Mouse (Mus musculus) heart, adult 9 months (tissue): ENCODE measurements at regions not wholly inside any gene's neighbourhood (a gene's known extent, or its start where the extent isn't known, plus 50 kb on each side); places are given as distances from the start of the nearest gene placed in this dataset.
A peak's percentile ranks its signal among the peaks of the same experiment; 100 is the strongest.
"Not testable (repeated sequence)": the region's sequence is repeated elsewhere in the genome, so short reads cannot be mapped to it uniquely, and the experiment has no call there.

Source experiments
- DNase-seq, 2 experiments: peaks; one replicate each; pipeline ENCODE4 v3.0.0; 2022; ENCODE audit warnings: low spot score in 2 of 2

DNA sequence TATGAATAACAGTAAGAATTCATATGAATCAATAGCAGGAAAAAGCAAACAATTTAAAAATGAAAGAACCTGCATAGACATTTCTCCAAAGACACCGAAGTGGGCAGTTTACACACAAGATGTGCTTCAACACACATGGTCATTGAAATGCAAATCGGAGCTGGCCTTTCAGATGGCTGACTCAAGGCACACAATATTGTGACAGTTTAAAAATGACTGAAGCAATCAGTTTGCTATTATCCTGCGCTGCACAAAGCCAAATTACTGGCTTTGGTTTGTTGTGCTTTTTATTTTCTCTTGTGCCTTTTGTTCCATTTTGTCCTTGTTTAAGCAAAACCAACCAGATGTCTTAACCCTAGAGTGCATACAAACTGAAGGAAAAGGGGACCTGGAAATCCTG lies 449.4 kb downstream of the Cbln4 start:
- DNase-seq = no peak

DNA sequence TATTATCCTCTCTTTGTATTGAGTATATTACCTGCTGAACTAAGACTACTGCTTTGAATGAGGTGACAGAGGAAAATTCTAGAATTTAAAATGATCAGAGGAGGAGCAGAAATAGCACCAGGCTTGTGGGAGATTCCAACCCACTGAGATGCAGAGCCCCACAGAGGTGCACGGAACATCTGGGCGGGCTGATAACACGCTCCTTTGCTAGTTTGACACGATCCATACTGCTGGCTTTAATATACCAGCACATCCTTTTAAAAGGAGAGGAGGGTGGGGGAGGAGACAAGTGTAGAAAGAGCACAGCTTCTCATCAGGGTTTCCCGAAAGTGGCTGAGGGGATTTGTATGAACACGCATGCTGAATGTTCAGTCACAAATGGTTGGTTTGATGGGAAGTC lies 451.0 kb downstream of the Cbln4 start:
- DNase-seq = no peak

DNA sequence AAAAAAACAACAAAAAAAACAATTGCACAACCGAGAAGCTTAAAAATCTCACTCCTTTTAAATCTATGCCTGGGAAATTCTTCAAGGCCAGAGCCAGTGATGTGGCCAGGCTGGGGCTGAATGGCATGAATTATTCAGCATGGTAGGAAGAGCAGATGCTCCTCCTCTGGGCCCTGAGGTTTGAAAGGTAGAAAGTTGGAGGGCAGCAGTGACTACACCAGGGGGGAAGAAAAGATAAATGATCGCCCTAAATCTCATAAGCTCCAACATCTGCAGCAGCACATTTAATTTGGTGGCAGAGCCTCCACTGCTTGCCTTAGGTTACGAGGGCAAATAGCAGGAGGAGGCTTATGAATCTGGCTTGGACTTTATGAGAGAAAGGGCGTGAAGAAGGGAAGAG lies 455.1 kb downstream of the Cbln4 start:
- no peak for DNase-seq

DNA sequence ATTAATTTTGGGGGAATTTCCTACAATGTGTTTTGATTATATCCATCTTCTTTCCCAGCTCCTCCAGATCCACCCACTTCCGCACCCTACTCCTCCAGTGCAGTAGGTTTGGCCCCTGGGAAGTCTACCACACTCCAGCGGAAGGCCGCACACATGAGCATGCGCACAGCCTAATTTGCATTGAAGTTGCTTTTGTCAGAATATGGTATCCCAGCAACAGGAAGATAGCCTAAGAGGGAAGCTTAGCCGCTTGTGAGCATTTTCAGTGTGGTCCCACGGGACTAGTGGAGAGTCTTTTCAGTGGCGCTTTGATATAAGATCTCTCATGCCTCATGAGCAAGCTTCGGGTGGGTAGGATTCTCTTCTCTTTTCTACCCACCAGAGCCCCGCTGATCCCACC lies 455.6 kb downstream of the Cbln4 start:
- peak; percentile 10 to 40 for DNase-seq

DNA sequence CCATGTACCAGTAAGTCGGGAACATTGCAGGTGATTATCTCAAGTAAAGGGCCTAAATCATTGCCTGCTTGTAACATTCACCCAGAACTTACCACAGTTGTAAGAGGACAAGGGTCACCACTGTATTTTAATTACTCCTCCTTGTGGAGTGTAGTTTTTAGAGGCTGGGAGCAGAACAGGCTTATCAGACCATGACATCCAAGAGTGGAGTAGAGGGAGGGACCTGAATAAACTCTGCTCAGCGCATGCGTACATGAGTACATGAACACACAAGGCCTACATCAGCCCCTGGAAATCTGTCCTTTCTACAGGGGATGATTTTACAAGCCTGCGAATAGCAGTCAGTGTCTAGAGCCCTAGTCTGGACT lies 456.4 kb downstream of the Cbln4 start:
- DNase-seq = no peak

DNA sequence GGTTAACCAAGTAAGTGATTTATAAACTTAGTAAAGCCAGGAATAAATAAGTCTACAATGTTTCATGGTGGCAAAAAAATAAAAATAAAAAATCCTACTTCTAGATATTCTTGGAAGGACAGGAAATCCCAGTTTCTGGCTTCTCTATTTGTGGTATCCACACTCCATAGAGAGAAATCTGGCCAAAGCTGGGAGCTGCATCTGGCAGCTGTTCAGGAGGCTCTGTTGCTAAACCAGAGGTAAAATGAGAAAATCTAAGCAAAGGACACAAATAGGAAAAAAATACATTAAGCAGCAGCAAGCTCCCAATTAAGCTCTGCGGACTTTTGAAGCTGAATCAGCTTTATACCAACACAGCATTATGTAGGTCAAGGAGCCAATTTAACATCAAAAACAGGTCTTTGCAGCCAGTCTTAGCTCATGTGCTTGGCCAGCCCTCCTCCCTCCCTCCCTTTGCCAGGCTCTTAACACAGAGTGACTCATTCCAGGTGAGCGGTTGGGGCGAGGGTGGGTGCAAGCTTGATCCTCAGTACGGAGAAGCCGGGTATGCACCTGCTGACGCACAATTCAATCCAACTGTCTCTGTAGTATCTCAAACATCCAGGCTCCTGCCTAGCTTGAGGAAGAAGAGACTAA lies 456.9 kb downstream of the Cbln4 start:
- no peak for DNase-seq

DNA sequence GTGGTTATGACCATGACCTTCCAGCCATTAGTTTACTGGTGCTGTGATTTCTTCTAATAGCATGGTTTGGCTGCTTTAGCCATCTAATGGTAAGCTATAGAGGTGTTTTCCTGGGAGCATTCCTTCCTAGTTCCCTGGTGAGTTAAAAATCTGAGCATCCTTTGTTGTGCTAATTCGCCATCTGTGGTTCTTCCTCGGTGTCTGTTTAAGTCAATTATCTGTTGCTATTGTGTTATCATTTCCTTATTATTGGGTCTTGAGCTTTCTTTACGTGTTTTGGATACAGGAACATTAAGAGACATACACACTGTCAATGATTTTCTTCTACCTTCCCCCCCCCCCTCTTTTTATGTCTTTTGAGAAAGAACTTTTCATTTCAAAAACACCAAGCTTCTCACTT lies 468.9 kb downstream of the Cbln4 start:
- no peak for DNase-seq

DNA sequence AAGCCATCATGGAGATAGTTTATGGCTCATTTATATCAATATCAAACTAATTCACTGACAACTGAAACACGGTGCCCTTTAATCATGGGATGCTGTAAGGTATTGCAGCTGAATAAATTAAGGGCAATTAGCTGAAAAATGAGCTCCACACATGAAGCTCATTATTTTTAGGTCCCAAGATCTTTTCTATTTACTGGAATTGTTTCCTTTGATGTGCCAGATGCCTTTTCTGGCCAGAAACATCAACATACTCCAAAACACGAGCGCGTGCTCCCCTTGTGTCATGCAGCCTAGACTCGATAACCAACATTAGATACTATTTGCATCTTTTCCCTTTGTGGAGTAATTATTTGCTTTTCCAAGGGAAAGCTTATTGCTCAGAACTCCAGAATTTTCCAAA lies 480.6 kb downstream of the Cbln4 start:
- DNase-seq = no peak

DNA sequence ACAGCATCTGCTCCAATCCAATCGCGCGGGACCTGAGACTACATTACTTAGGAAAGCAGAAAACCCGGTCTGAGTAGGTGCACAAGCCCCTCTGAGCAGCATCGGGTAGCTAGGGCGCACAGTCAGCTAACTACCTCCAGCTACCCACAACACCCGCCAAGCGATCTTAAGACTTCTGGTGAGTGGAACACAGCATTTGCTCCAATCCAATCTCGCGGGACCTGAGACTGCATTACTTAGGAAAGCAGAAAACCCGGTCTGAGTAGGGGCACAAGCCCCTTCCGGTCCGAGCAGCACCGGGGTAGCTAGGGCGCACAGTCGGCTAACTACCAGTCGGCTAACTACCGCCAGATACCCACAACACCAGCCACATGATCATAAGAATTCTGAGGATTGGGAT lies 500.5 kb downstream of the Cbln4 start:
- DNase-seq = not testable (repeated sequence)

DNA sequence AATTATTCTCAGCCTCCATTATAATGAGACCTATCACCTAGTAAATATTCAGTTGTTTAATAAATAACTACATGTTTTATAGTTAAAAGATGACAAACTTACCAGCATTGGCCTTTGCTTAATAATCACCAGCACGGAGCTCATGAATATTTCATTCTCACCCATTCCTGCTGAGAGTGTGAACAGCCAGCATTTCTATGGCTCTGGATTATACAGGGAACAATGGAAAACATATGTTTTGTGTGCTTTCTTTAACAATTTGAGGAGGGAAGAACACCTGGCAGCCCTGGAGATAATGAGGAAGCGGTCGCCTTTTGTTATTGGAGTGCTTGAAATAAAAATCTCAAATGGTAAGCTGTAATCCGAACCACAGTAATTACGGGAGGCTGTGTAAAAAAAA lies 528.4 kb downstream of the Cbln4 start:
- no peak for DNase-seq

DNA sequence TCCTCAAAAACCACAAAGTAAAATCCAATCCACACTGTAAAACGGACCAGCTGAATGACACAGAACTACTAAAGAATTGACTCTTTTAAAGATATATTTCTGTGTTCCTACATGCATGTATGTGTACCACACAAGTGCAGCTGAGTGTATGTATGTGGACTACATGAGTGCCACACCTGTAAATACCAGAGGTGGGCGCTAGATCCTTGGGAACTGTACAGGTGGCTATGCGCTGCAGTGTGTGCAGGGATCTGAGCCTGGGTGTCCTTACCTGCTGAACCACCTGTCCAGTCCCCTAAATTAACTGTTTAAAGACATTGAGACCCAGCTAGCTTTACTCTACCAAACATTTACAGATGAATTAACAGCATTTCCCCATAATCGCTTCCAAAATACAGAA lies 546.6 kb downstream of the Cbln4 start:
- no peak for DNase-seq

DNA sequence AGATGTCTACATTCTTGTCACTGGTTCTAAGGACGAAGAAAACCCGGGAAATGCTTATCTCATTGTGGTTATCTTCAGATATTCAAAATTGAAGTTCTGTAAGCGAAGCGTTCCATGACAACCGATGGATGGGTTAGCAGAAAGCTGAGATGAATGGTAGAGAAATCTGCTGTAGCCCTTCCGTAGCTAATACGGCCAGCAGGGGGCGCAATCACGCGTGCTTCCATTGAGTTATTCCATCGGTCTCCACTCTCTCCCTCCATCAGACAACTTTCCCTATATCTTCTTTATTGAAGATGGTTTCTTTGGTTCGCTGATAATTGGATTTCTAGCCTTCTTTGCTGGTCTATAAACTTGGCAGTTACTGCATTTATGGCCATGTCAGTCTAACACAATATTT lies 549.5 kb downstream of the Cbln4 start:
- DNase-seq = no peak

DNA sequence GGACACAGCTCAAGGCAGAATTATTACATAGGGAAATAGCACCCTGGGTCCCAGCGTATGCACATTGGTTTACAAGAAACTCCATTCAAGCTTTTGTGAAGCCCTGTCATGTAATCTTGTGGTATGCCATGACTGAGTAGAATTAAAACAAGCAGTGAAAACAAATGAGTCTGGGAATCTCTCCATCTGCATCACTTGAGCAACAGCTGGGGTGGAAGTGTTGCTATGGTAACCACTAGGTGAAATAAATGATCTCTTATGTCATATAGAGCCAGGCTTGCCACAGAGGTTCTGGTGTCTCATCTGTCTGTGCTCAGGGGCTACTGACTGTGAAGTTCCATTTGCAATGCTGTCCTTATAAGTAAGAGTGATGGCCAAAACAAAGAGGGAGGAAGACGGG lies 556.0 kb downstream of the Cbln4 start:
- no peak for DNase-seq

DNA sequence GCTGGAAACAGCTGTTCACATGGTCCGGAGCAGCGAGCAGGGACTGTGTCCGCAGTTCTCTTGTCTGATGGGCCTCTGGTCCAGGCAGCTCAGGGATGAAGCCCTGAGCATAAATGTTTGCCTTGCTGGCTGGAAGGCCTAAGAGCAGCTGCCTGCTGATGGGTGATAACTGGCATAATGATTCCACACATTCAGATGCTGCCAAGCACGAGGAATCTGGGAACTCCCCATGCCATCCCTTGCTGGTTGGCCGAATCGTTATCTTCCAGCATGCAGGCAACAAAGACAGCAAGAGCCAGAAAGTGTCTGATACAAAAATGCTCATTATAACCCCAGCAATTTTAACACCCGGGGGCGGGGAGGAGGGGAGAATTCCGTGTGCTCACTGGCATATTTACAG lies 590.0 kb downstream of the Cbln4 start:
- DNase-seq = no peak

DNA sequence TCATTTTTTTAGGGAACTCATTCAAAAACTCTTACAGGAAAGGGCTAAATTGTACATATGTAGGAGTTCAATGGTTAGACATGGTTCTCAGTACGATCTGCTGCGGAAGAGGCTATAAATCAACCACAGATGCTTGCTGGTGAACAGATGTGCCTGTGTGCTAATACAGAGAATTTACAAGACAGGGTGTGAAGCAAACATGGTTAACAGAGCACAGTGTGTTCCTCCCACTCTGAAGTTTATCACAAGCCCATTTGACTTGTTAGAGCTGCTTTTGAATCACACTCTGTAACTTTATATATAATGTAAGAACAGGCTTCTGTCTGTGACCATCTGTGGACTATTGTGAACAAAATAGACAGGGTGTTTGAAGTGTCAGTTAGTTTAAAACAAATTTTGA lies 637.2 kb downstream of the Cbln4 start:
- no peak for DNase-seq

DNA sequence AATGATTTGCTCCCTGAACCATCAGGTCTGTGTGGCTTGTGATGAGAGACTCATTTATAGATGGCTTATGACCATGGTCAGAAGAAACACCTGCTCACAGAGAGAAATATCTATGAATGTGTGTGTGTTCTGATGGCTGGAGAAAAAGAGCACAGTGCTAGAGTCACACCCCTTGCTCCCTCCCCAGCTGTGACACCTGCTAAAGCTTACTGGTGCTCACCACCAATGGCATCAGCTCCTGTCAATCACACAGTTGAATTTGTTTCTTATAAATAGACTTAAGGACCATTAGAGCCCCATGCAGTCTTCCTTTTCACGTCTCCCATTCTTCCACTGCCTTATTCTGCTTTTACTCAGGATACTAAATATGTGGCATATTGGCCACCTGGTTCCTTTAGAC lies 654.3 kb downstream of the Cbln4 start:
- no peak for DNase-seq

DNA sequence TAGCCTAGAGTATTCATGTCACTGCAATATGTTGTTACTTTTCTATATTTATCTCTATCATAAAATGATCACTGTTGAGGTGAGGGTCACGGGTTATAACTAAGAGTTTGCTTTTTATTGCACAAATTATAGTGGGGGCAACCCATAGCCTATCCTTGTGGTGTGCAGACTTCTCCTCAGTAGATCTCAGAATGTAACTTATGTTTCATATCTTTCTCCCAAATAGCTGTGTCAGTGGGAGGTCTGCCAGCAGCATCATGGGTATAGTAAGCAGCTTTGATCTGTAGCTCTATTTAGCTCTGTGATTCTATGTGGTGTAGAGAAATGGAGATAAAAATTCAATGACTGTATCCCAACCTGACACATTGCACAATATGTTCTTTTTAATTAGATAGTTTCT lies 641.9 kb downstream of the Dok5 start:
- no peak for DNase-seq

DNA sequence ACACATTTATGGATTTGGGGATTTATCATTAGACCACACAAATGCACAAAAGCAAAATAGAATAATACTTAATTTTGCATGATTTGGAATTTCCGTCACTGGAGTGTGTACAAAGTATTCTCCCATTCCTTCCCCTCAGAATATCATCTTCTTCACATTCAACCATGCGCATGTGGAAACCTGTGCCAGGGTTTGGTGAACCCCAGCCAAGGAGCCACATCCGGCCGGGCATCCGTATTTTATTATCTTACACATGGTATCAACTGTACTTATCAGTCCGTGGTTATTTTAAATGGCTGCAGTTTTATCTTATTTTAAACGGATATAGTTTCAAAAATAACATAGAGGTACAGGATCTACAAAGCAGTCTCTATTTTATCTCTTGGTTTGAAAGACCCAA lies 641.4 kb downstream of the Dok5 start:
- no peak for DNase-seq

DNA sequence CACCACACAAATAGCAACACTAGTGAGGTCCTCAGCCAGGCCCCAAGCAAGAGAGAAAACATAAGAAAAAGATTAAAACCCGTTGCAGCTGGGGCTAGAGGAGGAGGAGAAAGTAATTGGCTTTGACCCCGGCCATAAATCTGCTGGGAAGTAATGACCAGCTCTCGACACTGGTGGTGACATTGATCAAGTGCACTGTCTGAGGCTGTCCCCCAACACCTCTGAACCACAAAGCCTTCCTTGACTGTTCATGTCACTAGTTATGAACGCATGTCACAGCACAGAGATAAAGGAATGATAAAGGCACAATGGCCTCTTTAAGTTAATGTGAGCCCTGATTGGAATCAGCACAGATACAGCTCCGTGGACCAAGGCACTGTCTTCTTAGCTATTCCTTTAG lies 640.1 kb downstream of the Dok5 start:
- no peak for DNase-seq

DNA sequence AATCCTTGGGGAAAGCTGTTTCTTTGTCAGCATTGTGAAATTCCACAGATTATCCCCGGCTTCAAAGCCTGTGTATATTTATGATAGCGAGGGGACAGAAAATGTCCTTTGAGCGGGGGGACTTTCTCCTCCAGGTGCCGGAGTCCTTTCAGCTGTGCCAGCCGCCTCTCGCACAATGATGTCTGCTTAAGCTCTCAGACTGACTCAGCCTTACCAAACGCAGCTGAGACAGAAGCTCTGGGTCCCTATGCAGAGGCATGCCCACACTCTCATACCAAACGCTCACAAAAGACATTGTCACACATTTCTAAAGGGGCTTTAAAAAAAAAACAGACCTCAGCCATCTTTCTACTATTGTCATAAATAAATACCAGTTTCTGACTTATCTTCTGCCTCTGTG lies 633.9 kb downstream of the Dok5 start:
- no peak for DNase-seq

DNA sequence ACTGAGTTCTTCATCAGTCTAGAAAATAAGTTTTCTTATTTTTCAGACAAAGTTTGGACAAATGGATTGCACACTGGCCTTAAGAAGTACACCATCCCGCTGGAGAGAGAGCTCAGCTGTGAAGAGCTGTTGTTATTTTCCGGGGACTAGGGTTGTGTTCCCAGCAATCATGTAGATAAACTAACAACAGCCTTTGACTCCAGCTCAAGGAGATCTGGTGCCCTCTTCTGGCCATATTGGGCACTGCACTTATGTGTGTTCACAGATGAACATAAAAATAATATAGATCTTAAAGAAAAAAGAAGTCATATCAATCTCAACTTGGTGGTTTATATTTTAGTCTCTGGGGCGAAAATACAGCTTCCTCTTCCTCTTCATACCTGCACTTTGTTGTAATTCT lies 633.0 kb downstream of the Dok5 start:
- no peak for DNase-seq

DNA sequence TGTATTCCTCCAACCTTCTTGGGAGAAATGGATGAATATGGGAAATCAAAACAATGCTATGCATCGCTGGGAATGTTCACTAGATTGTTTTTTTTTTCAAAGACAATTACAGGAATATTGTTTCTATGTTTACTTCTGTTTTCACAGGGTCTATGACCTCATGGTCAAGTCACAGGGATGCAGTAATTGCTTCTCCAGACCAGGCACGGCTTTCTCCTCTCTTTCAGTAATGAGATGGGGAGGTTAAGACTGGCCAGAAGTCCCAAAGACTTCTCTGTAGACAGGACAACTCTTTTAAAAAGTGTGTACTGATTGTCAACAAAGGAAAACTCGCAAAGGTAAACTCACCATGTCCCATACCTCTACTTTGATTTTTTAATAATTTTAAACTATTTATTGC lies 631.8 kb downstream of the Dok5 start:
- peak; percentile 2 to 23 for DNase-seq

DNA sequence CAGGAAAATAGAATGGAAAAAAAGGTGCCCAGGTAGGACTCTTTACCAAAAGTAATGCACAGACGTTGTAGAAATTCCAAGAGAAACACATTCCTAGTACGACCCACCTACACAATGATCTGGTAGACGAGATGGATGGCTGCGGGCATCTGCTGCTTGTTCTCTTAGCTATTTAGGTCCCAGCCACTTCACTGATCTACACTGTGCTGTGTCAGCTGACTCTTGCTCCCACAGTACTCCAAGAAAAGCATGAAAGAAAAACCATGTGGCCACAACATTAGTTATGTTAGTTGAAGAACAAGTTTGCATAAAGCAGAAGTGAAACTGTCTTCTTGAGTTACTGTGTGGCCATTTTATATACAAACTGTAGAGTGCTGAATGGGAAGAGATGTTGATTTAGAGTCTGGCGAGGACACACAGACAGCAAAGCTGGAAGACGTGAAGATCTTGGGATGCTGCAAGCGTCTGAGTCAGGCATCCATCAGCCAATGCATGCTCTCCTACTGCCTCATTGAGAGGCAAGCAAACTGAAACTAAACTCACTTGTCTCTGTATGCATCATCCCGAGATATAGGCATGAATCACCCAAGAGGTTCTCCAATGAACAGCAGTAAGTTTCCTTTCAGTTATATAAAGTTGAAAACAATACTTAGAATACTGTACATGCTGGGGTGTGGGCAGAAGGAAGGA lies 626.6 kb downstream of the Dok5 start:
- DNase-seq = no peak

DNA sequence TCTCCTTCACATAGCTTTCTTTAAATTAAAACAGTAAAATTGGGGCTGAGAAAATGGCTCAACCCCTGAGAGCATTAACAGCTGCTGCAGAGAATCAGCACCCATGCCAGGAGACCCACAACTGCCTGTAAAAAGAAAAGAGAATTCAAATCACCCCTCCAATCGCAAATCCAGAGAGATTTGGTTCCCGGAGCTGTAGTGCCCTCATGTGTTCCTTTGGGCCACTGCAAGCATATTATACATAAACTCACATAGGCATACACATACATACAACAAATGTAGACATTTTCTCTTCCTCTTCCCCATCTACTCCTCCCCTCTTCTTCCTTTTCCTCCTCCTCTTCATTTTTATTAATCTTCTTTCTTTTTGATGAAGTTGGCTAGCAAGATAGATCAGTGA lies 616.5 kb downstream of the Dok5 start:
- no peak for DNase-seq
